Mouse (Mus musculus): ENCODE results near the gene Samd4. TPM values are rescaled to one million over a fixed set of nuclear protein-coding genes. Genes with fewer than 3 reads are reported as not detected.
"Not testable (repeated sequence)": the region's sequence is repeated elsewhere in the genome, so short reads cannot be mapped to it uniquely, and the experiment has no call there.

Samd4 gene
- total RNA-seq, 2 experiments from 2014 or later, result not detected

DNA sequence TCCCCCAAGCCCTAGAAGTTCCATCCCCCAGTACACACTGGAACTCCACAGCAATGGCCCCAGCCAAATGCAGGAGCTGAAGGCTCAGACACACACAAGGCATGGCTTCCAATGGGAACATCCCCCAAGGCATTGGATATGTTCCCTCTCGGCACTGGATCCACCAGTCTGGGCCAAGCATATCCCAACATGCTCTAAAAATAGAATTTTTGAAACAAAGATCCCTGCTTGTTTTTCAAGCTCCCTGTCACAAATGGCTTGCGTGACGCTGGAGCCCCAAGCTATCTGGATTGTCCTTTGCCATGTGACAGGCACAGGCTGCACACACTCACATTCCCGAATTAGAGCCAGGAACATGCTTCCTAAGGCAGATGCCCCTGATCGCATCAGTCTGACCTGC, 213.7 kb downstream of the Samd4 start:
- no peak for ATAC-seq (ENCODE audit: poor library complexity, severe bottlenecking)

DNA sequence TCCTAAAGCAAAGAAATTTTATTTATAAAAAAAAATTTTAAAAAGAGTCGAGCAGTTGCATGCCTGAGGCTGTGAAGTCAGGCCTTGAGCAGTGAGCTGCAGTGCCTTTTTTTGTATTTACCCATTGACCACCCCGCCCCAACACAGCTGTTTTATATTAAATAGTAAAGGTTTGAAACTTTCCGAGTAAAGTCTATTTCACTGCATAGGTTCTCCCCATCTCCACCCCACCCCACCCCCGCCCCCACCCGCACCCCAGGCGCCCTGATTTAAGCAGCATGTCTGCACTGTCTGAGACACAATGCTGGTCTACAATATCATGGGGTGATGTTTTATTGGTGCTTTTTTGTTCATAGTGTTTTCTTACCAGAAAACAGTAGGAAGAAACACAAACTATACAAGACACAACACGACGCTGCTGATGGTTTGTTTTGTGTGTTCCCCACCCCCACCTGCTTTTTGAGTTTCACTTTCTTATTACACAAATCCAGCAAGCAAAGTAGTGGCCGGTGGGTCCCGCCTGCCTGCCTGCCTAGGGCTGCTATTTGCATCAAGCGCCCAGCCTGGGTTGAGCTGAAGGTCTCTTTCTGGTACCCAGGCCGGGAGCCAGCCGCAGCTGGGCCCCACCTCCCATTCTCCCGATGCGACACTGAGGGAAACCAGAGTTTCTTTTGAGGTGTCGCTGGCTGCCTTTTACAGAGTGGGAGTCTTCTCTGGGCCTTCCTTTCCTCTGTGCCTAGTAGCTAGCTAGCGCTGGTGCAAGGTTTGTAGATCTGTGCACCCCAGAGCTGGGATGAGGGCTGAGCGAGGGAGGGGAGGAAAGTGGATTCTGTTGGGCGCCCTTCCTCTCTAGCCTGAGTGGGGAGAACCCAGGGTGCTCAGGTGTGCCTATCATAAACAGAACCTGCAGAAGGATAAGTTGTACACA, 221.9 kb downstream of the Samd4 start:
- no peak for ATAC-seq (ENCODE audit: poor library complexity, severe bottlenecking)

DNA sequence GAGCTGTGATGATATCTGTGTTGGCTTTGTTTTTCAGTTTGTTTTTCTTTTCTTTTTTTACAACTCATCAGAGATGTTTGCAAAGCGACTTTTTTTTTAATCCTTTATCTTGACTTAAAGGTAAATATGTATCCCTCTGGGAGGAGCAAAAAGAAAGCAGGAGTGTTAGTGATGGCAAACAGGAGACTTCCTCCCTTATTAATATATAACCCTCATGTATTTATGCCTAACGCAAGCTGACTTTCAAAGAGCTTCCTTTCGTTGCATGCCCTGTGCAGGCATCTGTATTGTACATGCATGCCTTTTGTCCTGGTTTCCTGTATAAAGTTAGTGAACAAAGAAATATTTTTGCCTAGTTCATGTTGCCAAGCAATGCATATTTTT, 222.5 kb downstream of the Samd4 start:
- ATAC-seq (ENCODE audit: poor library complexity, severe bottlenecking), result no peak

DNA sequence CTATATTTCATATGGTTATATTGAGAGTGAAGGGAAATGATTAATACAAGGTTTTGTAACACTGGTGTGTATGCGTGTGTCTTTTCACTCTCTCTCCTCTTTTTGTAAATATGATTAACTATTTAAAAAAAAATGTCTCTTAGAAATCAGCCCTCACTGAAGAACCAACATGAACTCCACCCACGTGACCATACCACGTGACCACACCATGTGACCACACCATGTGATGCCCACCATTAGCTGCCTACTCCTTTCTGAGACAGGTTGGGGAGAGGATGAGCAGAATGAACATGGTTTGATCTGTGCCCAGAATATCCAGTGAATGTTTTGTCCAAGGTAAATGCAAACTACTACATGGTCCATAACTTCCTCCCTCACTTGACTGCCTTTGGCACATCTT, 223.1 kb downstream of the Samd4 start:
- no peak for ATAC-seq (ENCODE audit: poor library complexity, severe bottlenecking)

DNA sequence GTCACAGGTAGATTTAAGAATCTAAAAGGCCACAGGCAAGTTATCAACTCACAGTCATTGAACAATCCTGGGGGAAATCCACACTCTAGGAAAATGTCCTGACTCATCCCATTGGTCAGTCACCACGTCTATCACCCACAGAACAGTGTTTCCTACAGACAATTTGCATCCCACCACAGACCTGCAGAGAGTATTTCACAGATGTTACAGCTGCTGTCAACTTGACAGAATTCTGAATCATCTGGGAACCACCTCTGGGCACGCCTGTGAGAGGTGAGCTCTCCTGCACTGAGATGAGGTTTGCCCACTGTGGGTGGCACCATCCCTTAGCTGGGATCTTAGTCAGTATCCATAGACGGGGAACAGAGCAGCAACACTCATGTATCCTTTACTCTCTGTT, 224.8 kb downstream of the Samd4 start:
- no peak for ATAC-seq (ENCODE audit: poor library complexity, severe bottlenecking)

DNA sequence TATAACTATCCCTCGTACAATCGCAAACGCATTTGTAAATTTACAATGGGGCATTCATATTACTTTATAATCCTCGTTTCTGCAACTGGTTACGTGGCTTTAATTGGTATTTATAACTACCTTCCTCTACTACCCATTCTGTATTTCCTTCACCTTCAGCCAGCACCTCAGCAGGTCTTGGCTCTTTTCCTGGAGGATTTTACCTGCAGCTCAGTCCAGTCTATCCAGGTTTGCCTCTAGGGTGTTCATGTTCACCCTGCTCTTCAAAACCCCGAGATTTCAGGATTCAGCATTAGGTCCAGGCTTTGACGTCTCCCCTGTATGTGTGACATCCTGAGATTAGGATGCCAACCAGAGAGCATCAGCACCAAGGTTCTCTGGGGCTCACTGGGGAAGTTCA, 227.7 kb downstream of the Samd4 start:
- ATAC-seq (ENCODE audit: poor library complexity, severe bottlenecking), result not testable (repeated sequence)

DNA sequence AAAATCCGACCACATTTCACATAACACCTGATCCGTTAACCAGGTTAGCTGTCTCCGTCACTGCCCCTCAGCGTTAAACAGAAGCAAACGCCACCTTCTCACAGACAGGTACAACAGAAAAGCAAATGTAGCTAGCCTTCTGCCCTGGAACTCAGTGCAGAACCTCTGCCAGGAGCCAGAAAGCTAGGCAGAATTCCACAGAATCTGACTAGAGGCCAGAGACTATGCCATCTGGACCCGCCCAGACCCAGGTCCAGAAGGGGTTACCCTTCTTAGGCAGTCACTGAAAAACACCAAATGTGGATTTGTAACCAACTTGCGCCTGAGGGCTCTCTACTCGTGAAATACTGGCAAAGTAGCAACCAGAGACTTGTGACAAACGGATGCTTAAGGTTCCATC, 228.7 kb downstream of the Samd4 start:
- ATAC-seq (ENCODE audit: poor library complexity, severe bottlenecking), result no peak

DNA sequence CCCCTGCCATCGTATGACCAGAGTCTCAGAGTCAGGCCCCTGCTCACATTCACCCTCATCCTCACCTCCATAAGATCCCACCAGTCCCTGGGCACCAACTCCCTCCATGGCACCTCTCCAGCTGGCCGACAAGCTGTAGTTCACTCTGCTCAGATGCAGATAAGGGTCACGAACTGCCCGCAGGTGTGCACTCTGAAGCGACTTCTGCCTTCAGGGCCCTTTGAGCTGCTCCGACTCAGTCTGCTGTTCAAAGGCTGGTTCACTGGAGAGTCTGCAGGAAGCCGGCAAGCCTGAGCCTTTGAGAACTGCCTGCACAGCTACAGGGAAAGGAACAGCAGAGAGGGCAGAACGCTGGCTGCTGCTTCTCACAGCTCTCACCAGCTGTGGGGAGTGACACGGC, 232.5 kb downstream of the Samd4 start:
- no peak for ATAC-seq (ENCODE audit: poor library complexity, severe bottlenecking)

DNA sequence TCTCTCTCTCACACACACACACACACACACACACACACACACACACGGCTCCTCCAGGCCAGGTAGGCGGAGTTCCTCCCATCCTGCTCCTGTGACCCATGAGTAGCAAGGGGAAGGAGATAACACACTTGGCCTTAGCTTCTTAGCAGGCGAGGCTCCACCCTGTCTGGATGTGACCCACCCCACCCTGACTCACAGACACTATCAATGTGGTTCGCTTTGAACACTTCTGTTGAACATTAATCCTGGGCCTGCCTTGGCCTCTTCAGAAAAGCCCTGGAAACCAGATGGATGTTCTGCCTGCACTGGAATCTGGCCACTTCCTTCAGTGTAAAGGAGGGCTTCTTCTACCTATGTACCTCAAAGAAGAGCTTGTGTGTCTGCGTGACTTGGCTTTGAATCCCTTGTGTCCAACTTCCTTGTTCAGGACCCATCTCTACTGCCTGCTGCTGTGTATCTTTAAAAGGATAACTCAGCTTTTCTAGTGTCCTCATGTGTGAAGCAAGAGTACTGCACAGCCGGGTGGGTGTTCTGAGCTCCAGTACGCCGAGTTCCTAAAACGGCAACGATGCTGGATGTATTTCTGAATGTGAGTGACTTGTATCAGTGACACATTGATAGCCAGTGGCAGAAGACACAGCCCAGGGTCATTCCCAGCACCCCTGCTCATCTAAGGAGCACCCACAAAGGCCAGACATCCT, 233.6 kb downstream of the Samd4 start:
- peak; percentile 62 for ATAC-seq (ENCODE audit: poor library complexity, severe bottlenecking)

DNA sequence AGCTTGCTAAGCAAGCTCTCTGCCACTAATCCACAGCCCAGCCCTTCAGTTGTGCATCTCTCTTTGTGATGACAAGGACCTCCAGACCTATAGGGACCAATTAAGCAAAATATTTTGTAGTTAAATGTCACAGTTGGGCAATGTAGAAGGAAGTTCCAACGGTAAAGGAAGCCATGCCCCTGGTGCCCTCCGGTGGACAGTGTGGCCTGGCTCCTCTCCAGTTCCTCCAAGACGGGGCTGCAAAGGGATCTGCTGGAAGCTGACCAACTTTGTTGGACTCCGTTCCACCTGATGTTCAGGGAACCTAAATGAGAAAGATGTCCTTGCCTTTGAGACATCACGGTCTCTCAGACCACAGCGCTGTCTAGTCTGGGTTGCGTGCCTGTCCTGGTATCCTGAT, 234.9 kb downstream of the Samd4 start:
- no peak for ATAC-seq (ENCODE audit: poor library complexity, severe bottlenecking)

DNA sequence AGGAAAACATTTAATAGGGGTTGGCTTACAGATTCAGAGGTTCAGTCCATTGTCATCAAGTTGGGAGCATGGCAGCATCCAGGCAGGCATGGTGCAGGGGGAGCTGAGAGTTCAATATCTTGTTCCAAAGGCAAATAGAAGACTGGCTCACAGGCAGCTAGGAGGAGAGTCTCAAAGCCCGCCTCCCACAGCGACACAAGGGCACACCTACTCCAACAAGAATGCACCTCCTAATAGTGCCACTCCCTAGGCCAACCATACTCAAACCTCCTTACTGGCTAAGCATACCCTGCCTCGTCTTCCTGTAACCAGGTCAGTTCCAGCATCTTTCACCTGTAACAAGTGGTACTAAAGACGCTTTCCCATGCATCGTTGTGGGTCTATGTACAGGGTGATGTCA, 245.3 kb downstream of the Samd4 start:
- no peak for ATAC-seq (ENCODE audit: poor library complexity, severe bottlenecking)

DNA sequence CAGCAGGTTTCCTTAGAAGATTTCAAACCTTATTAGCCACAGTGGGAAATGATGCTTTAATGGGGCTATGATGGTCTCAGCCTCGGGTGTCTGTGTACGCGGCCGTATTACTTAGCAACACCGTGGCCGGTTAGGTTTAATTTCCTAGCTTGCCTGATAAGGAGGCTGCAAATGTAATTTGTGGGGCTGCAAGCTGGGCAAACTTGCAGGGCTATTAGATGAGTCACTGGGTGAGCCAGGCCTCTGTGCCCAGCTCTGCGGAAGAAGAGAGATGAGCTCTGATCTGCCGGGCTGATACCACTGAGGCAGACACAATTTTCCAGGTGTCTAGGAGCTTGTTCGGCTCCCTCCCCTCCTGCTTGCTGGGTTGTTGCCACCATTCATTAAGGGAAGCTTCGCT, 251.3 kb downstream of the Samd4 start:
- ATAC-seq (ENCODE audit: poor library complexity, severe bottlenecking), result no peak

DNA sequence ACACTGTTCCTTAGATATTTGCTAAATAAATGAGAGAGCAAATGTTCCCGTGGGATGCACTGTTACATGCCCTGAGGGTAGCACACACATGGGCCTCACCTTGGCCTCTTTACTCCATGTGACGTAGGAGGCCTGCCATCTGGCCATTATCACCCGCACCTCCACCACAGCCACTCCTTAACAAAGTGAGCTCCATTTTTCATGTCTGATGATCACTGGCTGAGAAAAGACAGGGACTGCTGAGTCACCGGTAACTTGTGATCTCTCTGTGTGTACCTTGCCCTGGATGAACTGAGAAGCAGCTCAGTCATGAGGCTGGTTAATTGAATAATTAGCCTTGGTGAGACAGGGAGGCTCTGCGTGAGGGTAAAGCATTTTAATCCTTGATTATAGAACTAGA, 254.0 kb downstream of the Samd4 start:
- ATAC-seq (ENCODE audit: poor library complexity, severe bottlenecking), result no peak

DNA sequence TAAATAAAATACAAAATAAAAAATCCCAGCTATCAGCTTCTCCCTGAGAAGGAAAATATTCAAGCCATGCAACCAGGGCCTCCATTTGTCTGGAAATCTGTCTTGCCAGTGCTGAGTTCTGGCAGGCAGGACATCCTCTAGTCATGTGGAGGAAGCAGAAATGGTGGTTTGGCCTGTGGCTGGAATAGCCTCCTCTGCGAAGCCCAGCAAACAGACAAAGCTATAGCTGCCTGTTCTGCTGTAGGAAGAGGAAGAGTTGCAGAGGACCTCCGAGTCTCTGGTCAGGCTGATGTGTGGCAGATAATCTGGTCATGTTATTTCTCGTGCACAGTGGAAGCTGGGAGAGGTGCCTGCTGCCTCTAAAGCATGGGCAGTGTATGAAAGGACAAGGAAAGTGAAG, 256.2 kb downstream of the Samd4 start:
- no peak for ATAC-seq (ENCODE audit: poor library complexity, severe bottlenecking)

DNA sequence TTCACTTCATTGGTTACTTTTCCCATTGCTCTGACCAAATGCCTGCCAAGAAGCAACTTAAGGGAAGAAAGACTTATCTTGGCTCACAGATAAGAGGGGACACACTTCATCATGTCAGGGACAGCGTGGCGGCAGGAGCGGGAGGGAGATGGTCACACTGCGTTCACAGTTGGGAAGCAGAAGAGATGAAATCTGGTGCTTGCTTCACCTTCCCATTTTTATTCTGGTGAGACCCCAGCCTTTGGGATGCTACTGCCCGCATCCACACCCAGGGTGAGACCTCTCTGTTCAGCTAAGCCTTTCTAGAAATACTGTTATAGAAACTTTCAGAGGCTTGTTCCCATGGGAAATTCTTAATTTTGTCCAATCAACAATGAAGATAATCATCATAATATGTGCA, 261.7 kb downstream of the Samd4 start:
- ATAC-seq (ENCODE audit: poor library complexity, severe bottlenecking), result no peak

DNA sequence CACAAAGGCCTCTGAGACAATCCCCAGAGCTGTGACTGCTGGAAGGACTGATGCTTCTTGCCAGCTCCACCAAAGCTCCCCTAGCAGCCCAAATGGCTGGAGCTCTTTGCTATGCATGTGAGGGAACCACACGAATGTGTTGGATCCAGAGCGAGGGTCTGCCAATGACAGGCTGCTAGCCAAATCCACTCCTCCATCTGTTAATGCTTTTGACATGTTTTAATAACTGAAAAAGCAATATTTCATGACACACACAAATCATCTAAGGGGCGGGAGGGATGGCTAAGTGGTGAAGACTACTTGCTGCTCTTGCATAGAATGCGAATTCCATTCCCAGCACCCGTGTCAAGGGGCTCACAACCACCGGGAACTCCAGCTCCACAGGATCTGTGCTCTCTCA, 268.7 kb downstream of the Samd4 start:
- no peak for ATAC-seq (ENCODE audit: poor library complexity, severe bottlenecking)

DNA sequence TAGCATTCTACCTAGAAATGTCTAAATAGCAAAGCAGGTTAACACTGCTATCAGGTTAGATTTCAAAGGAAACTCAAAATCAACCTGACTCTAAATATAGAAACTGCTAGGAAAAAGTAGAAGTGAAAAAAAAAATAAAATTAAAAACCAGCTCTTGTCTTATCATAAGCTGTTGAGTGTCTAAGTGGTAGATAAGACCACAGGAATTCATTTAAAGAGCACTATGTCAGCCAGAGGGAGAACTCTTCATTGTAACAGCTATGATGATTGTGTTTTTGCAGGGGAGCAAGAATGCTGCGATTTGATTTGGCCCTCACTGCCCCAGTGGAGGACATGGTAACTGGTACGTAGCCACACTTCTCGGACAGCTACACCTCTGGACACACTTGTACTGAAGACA, 271.6 kb downstream of the Samd4 start:
- no peak for ATAC-seq (ENCODE audit: poor library complexity, severe bottlenecking)

Other genes starting within 250 kb of the Samd4 start
- gene Cdkn3, start 122.3 kb upstream of the Samd4 start, total RNA-seq (2015), result 87.6 and 98.3 TPM in 2 replicates
- 83.9 and 94.2 TPM in 2 replicates for gene Cdkn3, start 122.3 kb upstream of the Samd4 start, total RNA-seq (2017)
- gene Cnih1, start 94.4 kb upstream of the Samd4 start, total RNA-seq (2015), result 100 and 109 TPM in 2 replicates
- 55.4 and 60.2 TPM in 2 replicates for gene Cnih1, start 94.4 kb upstream of the Samd4 start, total RNA-seq (2017)
- 76.1 and 87.3 TPM in 2 replicates for gene Gmfb, start 60.6 kb upstream of the Samd4 start, total RNA-seq (2015)
- 88.7 and 89.0 TPM in 2 replicates for gene Gmfb, start 60.6 kb upstream of the Samd4 start, total RNA-seq (2017)
- gene Cgrrf1, start 50.7 kb upstream of the Samd4 start, total RNA-seq (2015), result 27.7 and 30.3 TPM in 2 replicates
- gene Cgrrf1, start 50.7 kb upstream of the Samd4 start, total RNA-seq (2017), result 25.7 and 29.7 TPM in 2 replicates